Mouse (Mus musculus) urinary bladder, postnatal 0 days (tissue): ENCODE data around the gene Gpr39. TPM values are rescaled to one million over a fixed set of nuclear protein-coding genes. Genes with fewer than 3 reads are reported as not detected.

Experiments used
- polyA plus RNA-seq: library from polyadenylated mRNA; unstranded; fragments of >200 nt; fragmentation: Nextera tagmentation; extraction: Ambion mirVana; gene quantifications from 2 replicates; pipeline ENCODE4 v1.2.1, GENCODE M21; 2015

Gene Gpr39
- 15.2 and 16.8 TPM in 2 replicates for polyA plus RNA-seq

GRCm38 (mm10) chr1:125676790-125677273 is at the start of gene Gpr39:
Gpr39 (plus strand) TSS chr1:125676995.

GRCm38 (mm10) chr1:125912601-125913600 is 236.1 kb downstream of the Gpr39 start, which contains the start of gene Lypd1:
Lypd1 (minus strand) TSS chr1:125913101.

Other genes with a start within 250 kb of the Gpr39 start
- gene Actr3, start 241.3 kb upstream of the Gpr39 start, polyA plus RNA-seq, result 278 and 304 TPM in 2 replicates
- gene Slc35f5, start 116.4 kb upstream of the Gpr39 start, polyA plus RNA-seq, result 70.9 and 78.0 TPM in 2 replicates
- gene Lypd1, start 236.1 kb downstream of the Gpr39 start, polyA plus RNA-seq, result 3.0 and 3.3 TPM in 2 replicates